In genomic region chr12:109596232-109596631, GRCm38 (mm10) we compare ENCODE assay signal across 11 mouse cellular contexts. TPM values are rescaled to one million over a fixed set of nuclear protein-coding genes. Genes with fewer than 3 reads are reported as not detected.
DNase-seq lines count a peak whose midpoint lies in the region; ATAC-seq and TF ChIP-seq lines count a peak whose summit lies in the region.
"Had no signal": no experiment of that assay in that cellular context is flagged by ENCODE, and none has a peak within 500 bp of the region (broad histone marks: within the 10 kb centered on the region; RNA-seq: fewer than 3 reads in every experiment).

No protein-coding gene starts in this region.

- H3K36me3 ChIP-seq in liver, embryonic 11.5 days (ENCODE audit: control insufficient read depth, insufficient read depth, low read length) = peaks cover 9% of the 10 kb centered on the region
- peaks cover 58% of the 10 kb centered on the region for H3K36me3 ChIP-seq in limb, embryonic 14.5 days (ENCODE audit: control insufficient read depth, insufficient read depth, low read length)

- WGBS in liver, embryonic 11.5 days = 54% methylated on average over 8 of the region's 8 CpGs
- WGBS in limb, embryonic 14.5 days = 16% methylated on average over 8 of the region's 8 CpGs

- peaks cover 3% of the 10 kb centered on the region; the same call in 1 of the 2 replicates for H3K9me3 ChIP-seq in liver, embryonic 11.5 days (ENCODE audit: control insufficient read depth, low read length)
- no peaks in the 10 kb centered on the region for H3K9me3 ChIP-seq in limb, embryonic 14.5 days (ENCODE audit: control insufficient read depth, low read length)
- H3K9me3 ChIP-seq: liver, embryonic 15.5 days had no signal

- intact Hi-C loops in gastrocnemius, adult 2 months (cut with DNase I) = no loop called here
- intact Hi-C loops in gastrocnemius, postnatal 14 days (cut with DNase I; ENCODE audit: low total_unique reads) = no loop called here

- H3K27ac ChIP-seq in gastrocnemius, adult 2 months = no peak overlapping the region
- peak overlapping the region; percentile 11; the same call in 1 of the 2 replicates for H3K27ac ChIP-seq in liver, embryonic 11.5 days (ENCODE audit: low read depth, low read length)
- H3K27ac ChIP-seq in limb, embryonic 14.5 days (replicated peaks; ENCODE audit: low read depth, low read length) = peak overlapping the region; percentile 75

- no peak overlapping the region for H3K9ac ChIP-seq in liver, embryonic 11.5 days (ENCODE audit: low read depth, low read length)
- no peak overlapping the region for H3K9ac ChIP-seq in limb, embryonic 14.5 days (ENCODE audit: low read depth, low read length, severe bottlenecking)
- H3K9ac ChIP-seq: liver, embryonic 15.5 days had no signal

- H3K4me3 ChIP-seq in gastrocnemius, adult 2 months = peak overlapping the region; percentile 26
- H3K4me3 ChIP-seq in liver, embryonic 11.5 days (ENCODE audit: low read depth, low read length) = no peak overlapping the region
- H3K4me3 ChIP-seq in limb, embryonic 14.5 days (replicated peaks; ENCODE audit: low read length) = no peak overlapping the region
- H3K4me3 ChIP-seq: liver, embryonic 15.5 days had no signal

- no peak for DNase-seq in gastrocnemius, adult 2 months
- DNase-seq in gastrocnemius, postnatal 14 days = no peak
- DNase-seq in liver, embryonic 11.5 days (ENCODE audit: low spot score) = no peak
- no peak for DNase-seq in liver
- peak; percentile 60 for DNase-seq in embryo, embryonic 10.5 days (ENCODE audit: low spot score)
- DNase-seq in limb, embryonic 14.5 days (ENCODE audit: low spot score) = peak; percentile 89
- no peak for DNase-seq in layer of hippocampus, postnatal 36 days

- TF ChIP-seq POLR2A in limb, embryonic 14.5 days (IDR thresholded peaks at IDR 0.05; ENCODE audit: borderline replicate concordance, extremely low read depth, insufficient read depth, insufficient read length) = no peak

- H3K4me1 ChIP-seq in liver, embryonic 11.5 days (replicated peaks; ENCODE audit: control insufficient read depth, insufficient read depth, low read length) = no peaks in the 10 kb centered on the region; the same call in 1 of the 2 replicates
- peaks cover 24% of the 10 kb centered on the region for H3K4me1 ChIP-seq in limb, embryonic 14.5 days (ENCODE audit: control insufficient read depth, insufficient read depth, low read length)

- H3K4me2 ChIP-seq in liver, embryonic 11.5 days = no peak overlapping the region
- H3K4me2 ChIP-seq in limb, embryonic 14.5 days (replicated peaks; ENCODE audit: low read depth, low read length, severe bottlenecking) = peak overlapping the region; percentile 23; the same call in 1 of the 2 replicates
- H3K4me2 ChIP-seq: heart, embryonic 11.5 days; liver, embryonic 15.5 days had no signal

- TF ChIP-seq CTCF in gastrocnemius, adult 2 months (IDR thresholded peaks at IDR 0.05) = no peak

- H3K27me3 ChIP-seq in liver, embryonic 11.5 days (replicated peaks; ENCODE audit: control insufficient read depth, insufficient read depth, low read length) = no peaks in the 10 kb centered on the region
- no peaks in the 10 kb centered on the region for H3K27me3 ChIP-seq in limb, embryonic 14.5 days (ENCODE audit: control insufficient read depth, insufficient read depth, low read length)
- H3K27me3 ChIP-seq: liver, embryonic 15.5 days had no signal

- ATAC-seq in liver, embryonic 11.5 days (replicated peaks; ENCODE audit: low FRiP score) = no peak
- ATAC-seq in limb, embryonic 14.5 days (ENCODE audit: low FRiP score, low read depth) = peak; percentile 47; the same call in 1 of the 2 replicates
- no peak for ATAC-seq in cerebellum, adult (ENCODE audit: insufficient number of reproducible peaks, low FRiP score, low TSS enrichment)

RNA-seq across cellular contexts. Expression of gene Rtl1, which starts 3.9 kb away (rescaled TPM):
- not detected for total RNA-seq in gastrocnemius, adult 2 months (2021)
- total RNA-seq in gastrocnemius, postnatal 14 days (2021) = under 1 TPM; 0.18 to 0.31 TPM
- 1.6 TPM in 2 replicates for polyA plus RNA-seq in liver, embryonic 11.5 days (2014; fragmentation: Nextera tagmentation; extraction: Ambion mirVana)
- polyA plus RNA-seq in limb, embryonic 14.5 days (2012; rRNA removed) = 5.6 and 6.6 TPM in 2 replicates
- 3.8 and 4.2 TPM in 2 replicates for polyA plus RNA-seq in limb, embryonic 14.5 days (2014; fragmentation: Nextera tagmentation; extraction: Ambion mirVana)
- not detected for total RNA-seq in layer of hippocampus, postnatal 36 days (2021)
- polyA plus RNA-seq: testis, adult 2 months had no signal

Comparison
In these comparisons a context has a peak if more than half of its experiments do, and no peak if none do; other contexts are left out.
1. DNase-seq: peak in embryo, embryonic 10.5 days (single experiment) and limb, embryonic 14.5 days (single experiment); none in gastrocnemius, adult 2 months (single experiment), gastrocnemius, postnatal 14 days (single experiment), liver, embryonic 11.5 days (single experiment), liver (single experiment) and layer of hippocampus, postnatal 36 days (0 of 2).